Mouse (Mus musculus) ES-E14 (cell line): ENCODE results near the gene C1ql4.

ENCODE experiments used
- CHD2 ChIP-seq: IDR thresholded peaks from 2 replicates; pipeline ENCODE4 v1.6.1; 2014; ENCODE audit warnings: mild to moderate bottlenecking, low read depth, low read length, inconsistent platforms
- HCFC1 ChIP-seq: IDR thresholded peaks from 2 replicates; pipeline ENCODE4 v1.6.1; 2012; ENCODE audit warnings: low read length, inconsistent platforms, borderline replicate concordance; ENCODE audit not compliant: insufficient read depth

GRCm38 (mm10) chr15:99099139-99099556 lies 11.5 kb upstream of the C1ql4 start:
- TF ChIP-seq HCFC1 (no peak), CHD2 (no peak)
